18 mouse cellular contexts compared by ENCODE assay signal in genomic region chr7:126554796-126555195, GRCm38 (mm10). TPM values are rescaled to one million over a fixed set of nuclear protein-coding genes. Genes with fewer than 3 reads are reported as not detected.
DNase-seq lines count a peak whose midpoint lies in the region; ATAC-seq and TF ChIP-seq lines count a peak whose summit lies in the region.
"Had no signal": no experiment of that assay in that cellular context is flagged by ENCODE, and none has a peak within 500 bp of the region (broad histone marks: within the 10 kb centered on the region; RNA-seq: fewer than 3 reads in every experiment).

No protein-coding gene starts in this region.

- H3K27ac ChIP-seq in liver, postnatal 0 days (ENCODE audit: low read depth), result no peak overlapping the region
- no peak overlapping the region for H3K27ac ChIP-seq in stomach, postnatal 0 days (replicated peaks)
- H3K27ac ChIP-seq: forebrain, embryonic 15.5 days; liver, embryonic 12.5 days had no signal

- no peak for ATAC-seq in CD4-positive, CD25-positive, alpha-beta regulatory T cell, adult 4 months
- ATAC-seq in liver, postnatal 0 days, result no peak
- ATAC-seq in stomach, postnatal 0 days (ENCODE audit: low FRiP score, low TSS enrichment), result no peak
- ATAC-seq: activated CD4-positive, CD25-positive, alpha-beta regulatory T cell, adult 4 months; forebrain, embryonic 15.5 days; hindbrain, embryonic 16.5 days; liver, embryonic 12.5 days had no signal

- peak; percentile 67 for DNase-seq in CD4-positive, CD25-positive, alpha-beta regulatory T cell, adult 2 months (ENCODE audit: low read depth, low spot score)
- DNase-seq in liver, postnatal 0 days, result no peak
- DNase-seq in liver (no peak), NIH3T3 (ENCODE audit: low read depth) (peak; percentile 18)
- no peak for DNase-seq in stomach, postnatal 0 days (ENCODE audit: low spot score)
- DNase-seq in gastrocnemius, postnatal 10 days, result no peak
- no peak for DNase-seq in adrenal gland, postnatal 25 days
- DNase-seq: cerebellum, adult 8-10 months; heart, adult 11 months; heart, postnatal 10 days; kidney, postnatal 10 days; layer of hippocampus, adult 9-11 months had no signal

- H3K4me1 ChIP-seq in liver, postnatal 0 days (ENCODE audit: insufficient read depth), result no peaks in the 10 kb centered on the region
- no peaks in the 10 kb centered on the region for H3K4me1 ChIP-seq in stomach, postnatal 0 days (replicated peaks; ENCODE audit: control insufficient read depth, insufficient read depth)
- H3K4me1 ChIP-seq: forebrain, embryonic 15.5 days; liver, embryonic 12.5 days had no signal

- peak; percentile 49 for TF ChIP-seq CTCF in liver, postnatal 0 days (IDR thresholded peaks at IDR 0.05; ENCODE audit: low read depth)
- peak; percentile 38; the same call in 1 of the 2 replicates for TF ChIP-seq CTCF in stomach, postnatal 0 days (IDR thresholded peaks at IDR 0.05; ENCODE audit: low read depth)

- H3K27me3 ChIP-seq in liver, postnatal 0 days (ENCODE audit: insufficient read depth, low read length), result no peaks in the 10 kb centered on the region
- H3K27me3 ChIP-seq in stomach, postnatal 0 days (ENCODE audit: control insufficient read depth, insufficient read depth, low read length), result no peaks in the 10 kb centered on the region
- H3K27me3 ChIP-seq: forebrain, embryonic 15.5 days; liver, embryonic 12.5 days had no signal

- H3K9me3 ChIP-seq in liver, postnatal 0 days (ENCODE audit: low read length), result no peaks in the 10 kb centered on the region
- no peaks in the 10 kb centered on the region for H3K9me3 ChIP-seq in stomach, postnatal 0 days (ENCODE audit: control insufficient read depth, low read length)
- H3K9me3 ChIP-seq: forebrain, embryonic 15.5 days; liver, embryonic 12.5 days had no signal

- H3K4me2 ChIP-seq in liver, postnatal 0 days (ENCODE audit: low read depth, low read length), result no peak overlapping the region
- H3K4me2 ChIP-seq in stomach, postnatal 0 days (replicated peaks; ENCODE audit: low read depth), result no peak overlapping the region
- H3K4me2 ChIP-seq: forebrain, embryonic 15.5 days; liver, embryonic 12.5 days had no signal

- H3K9ac ChIP-seq in liver, postnatal 0 days (replicated peaks), result no peak overlapping the region
- H3K9ac ChIP-seq in stomach, postnatal 0 days (ENCODE audit: low read length), result no peak overlapping the region
- H3K9ac ChIP-seq: forebrain, embryonic 15.5 days; liver, embryonic 12.5 days had no signal

- WGBS in liver, postnatal 0 days (ENCODE audit: insufficient replicate concordance), result 88% methylated on average over 1 of the region's 1 CpGs
- WGBS in stomach, postnatal 0 days, result 94% methylated on average over 1 of the region's 1 CpGs

- TF ChIP-seq EP300 in liver, postnatal 0 days (IDR thresholded peaks at IDR 0.05; ENCODE audit: low read depth), result no peak
- no peak for TF ChIP-seq EP300 in stomach, postnatal 0 days (optimal IDR thresholded peaks at IDR 0.05)

- peaks cover 93% of the 10 kb centered on the region for H3K36me3 ChIP-seq in liver, postnatal 0 days (replicated peaks; ENCODE audit: insufficient read depth, low read length)
- H3K36me3 ChIP-seq in stomach, postnatal 0 days (ENCODE audit: control insufficient read depth, insufficient read depth, low read length), result peaks cover 49% of the 10 kb centered on the region

- no peak overlapping the region for H3K4me3 ChIP-seq in liver, postnatal 0 days (ENCODE audit: low read depth, low read length)
- H3K4me3 ChIP-seq in stomach, postnatal 0 days (ENCODE audit: low read depth, low read length), result no peak overlapping the region
- H3K4me3 ChIP-seq: forebrain, embryonic 15.5 days; liver, embryonic 12.5 days had no signal

RNA-seq across cellular contexts. Expression of gene Eif3c, which starts 11.4 kb away (rescaled TPM):
- polyA plus RNA-seq in CD4-positive, CD25-positive, alpha-beta regulatory T cell, adult 4 months (2017; shearing (Covaris generic)), result 100 to 1,000 TPM; 228 to 250 TPM
- polyA plus RNA-seq in liver, postnatal 0 days (2015; fragmentation: Nextera tagmentation; extraction: Ambion mirVana), result 78.4 and 90.9 TPM in 2 replicates
- polyA plus RNA-seq in stomach, postnatal 0 days (2015; fragmentation: Nextera tagmentation; extraction: Ambion mirVana), result 150 and 163 TPM in 2 replicates
- 100 to 1,000 TPM; 147 to 153 TPM for total RNA-seq in gastrocnemius, postnatal 10 days (2021)
- 256 and 282 TPM in 2 replicates for total RNA-seq in adrenal gland, postnatal 25 days (2021)

RNA-seq across cellular contexts. Expression of gene Apobr, which starts 29.9 kb away (rescaled TPM):
- 1 to 10 TPM in 1 of 2 experiments, under 1 TPM in 1; 0.36 to 1.5 TPM for polyA plus RNA-seq in CD4-positive, CD25-positive, alpha-beta regulatory T cell, adult 4 months (2017; shearing (Covaris generic))
- 3.0 and 4.0 TPM in 2 replicates for polyA plus RNA-seq in liver, postnatal 0 days (2015; fragmentation: Nextera tagmentation; extraction: Ambion mirVana)
- 0.46 and 0.56 TPM in 2 replicates for polyA plus RNA-seq in stomach, postnatal 0 days (2015; fragmentation: Nextera tagmentation; extraction: Ambion mirVana)
- 1 to 10 TPM in 1 of 2 experiments, under 1 TPM in 1; 0.59 to 1.0 TPM for total RNA-seq in gastrocnemius, postnatal 10 days (2021)
- total RNA-seq in adrenal gland, postnatal 25 days (2021), result 1.4 and 3.2 TPM in 2 replicates

RNA-seq across cellular contexts. Expression of gene Cln3, which starts 30.8 kb away (rescaled TPM):
- 100 to 1,000 TPM in 1 of 2 experiments, 10 to 100 TPM in 1; 79.9 to 150 TPM for polyA plus RNA-seq in CD4-positive, CD25-positive, alpha-beta regulatory T cell, adult 4 months (2017; shearing (Covaris generic))
- 12.3 and 14.6 TPM in 2 replicates for polyA plus RNA-seq in liver, postnatal 0 days (2015; fragmentation: Nextera tagmentation; extraction: Ambion mirVana)
- 17.2 and 17.7 TPM in 2 replicates for polyA plus RNA-seq in stomach, postnatal 0 days (2015; fragmentation: Nextera tagmentation; extraction: Ambion mirVana)
- total RNA-seq in gastrocnemius, postnatal 10 days (2021), result 10 to 100 TPM in 1 of 2 experiments, 1 to 10 TPM in 1; 6.3 to 14.3 TPM
- 31.7 and 42.7 TPM in 2 replicates for total RNA-seq in adrenal gland, postnatal 25 days (2021)

RNA-seq across cellular contexts. Expression of gene Il27, which starts 39.9 kb away (rescaled TPM):
- polyA plus RNA-seq in CD4-positive, CD25-positive, alpha-beta regulatory T cell, adult 4 months (2017; shearing (Covaris generic)), result not detected
- polyA plus RNA-seq in liver, postnatal 0 days (2015; fragmentation: Nextera tagmentation; extraction: Ambion mirVana), result 0.18 and 0.21 TPM in 2 replicates
- 0.10 and 0.13 TPM in 2 replicates for polyA plus RNA-seq in stomach, postnatal 0 days (2015; fragmentation: Nextera tagmentation; extraction: Ambion mirVana)
- not detected for total RNA-seq in gastrocnemius, postnatal 10 days (2021)
- total RNA-seq in adrenal gland, postnatal 25 days (2021), result not detected in 2 replicates
- total RNA-seq: heart, postnatal 10 days; left cerebral cortex, postnatal 10 days had no signal
- polyA plus RNA-seq: activated CD4-positive, CD25-positive, alpha-beta regulatory T cell, adult 4 months; forebrain, embryonic 15.5 days; hindbrain, embryonic 16.5 days; liver, embryonic 12.5 days had no signal

RNA-seq across cellular contexts. Expression of gene Atxn2l, which starts 51.6 kb away (rescaled TPM):
- polyA plus RNA-seq in CD4-positive, CD25-positive, alpha-beta regulatory T cell, adult 4 months (2017; shearing (Covaris generic)), result 10 to 100 TPM; 15.6 to 17.4 TPM
- 12.0 and 13.6 TPM in 2 replicates for polyA plus RNA-seq in liver, postnatal 0 days (2015; fragmentation: Nextera tagmentation; extraction: Ambion mirVana)
- polyA plus RNA-seq in stomach, postnatal 0 days (2015; fragmentation: Nextera tagmentation; extraction: Ambion mirVana), result 16.9 and 19.6 TPM in 2 replicates
- 10 to 100 TPM; 33.6 to 45.6 TPM for total RNA-seq in gastrocnemius, postnatal 10 days (2021)
- 123 and 138 TPM in 2 replicates for total RNA-seq in adrenal gland, postnatal 25 days (2021)

Comparison
In these comparisons a context has a peak if more than half of its experiments do, and no peak if none do; other contexts are left out.
1. DNase-seq: peak in CD4-positive, CD25-positive, alpha-beta regulatory T cell, adult 2 months (single experiment) and NIH3T3 (single experiment); none in liver, postnatal 0 days (single experiment), liver (single experiment), stomach, postnatal 0 days (single experiment), gastrocnemius, postnatal 10 days (single experiment) and adrenal gland, postnatal 25 days (single experiment).